Mouse (Mus musculus) Muller cell, postnatal 12 days (primary cell): Measurements from ENCODE around the gene Zscan25.
"Not testable (repeated sequence)": the region's sequence is repeated elsewhere in the genome, so short reads cannot be mapped to it uniquely, and the experiment has no call there.

ENCODE experiments used
- DNase-seq: peaks from one replicate; pipeline ENCODE4 v3.0.0-alpha.2; 2015; ENCODE audit errors: inconsistent ontology term

The Zscan25 gene

GRCm38 (mm10) chr5:145280371-145281143 lies at the start of gene Zscan25:
Gene Zscan25, plus strand, starts transcription at chr5:145280500.
- DNase-seq, result peak; percentile 95

GRCm38 (mm10) chr5:145230641-145231040 lies 49.7 kb upstream of the Zscan25 start:
- no peak for DNase-seq

- peak; percentile 99 for DNase-seq
Measured at GRCm38 (mm10) chr5:145231367-145231871, 48.9 kb upstream of the Zscan25 start, which contains the start of gene Zfp655. Gene Zfp655, plus strand, starts transcription at chr5:145231715.

GRCm38 (mm10) chr5:145231893-145232411 lies 48.3 kb upstream of the Zscan25 start:
- DNase-seq, result peak; percentile 56

GRCm38 (mm10) chr5:145234636-145235035 lies 45.7 kb upstream of the Zscan25 start:
- DNase-seq, result no peak

- no peak for DNase-seq
Measured at GRCm38 (mm10) chr5:145249520-145249919, 30.8 kb upstream of the Zscan25 start.

- not testable (repeated sequence) for DNase-seq
Measured at GRCm38 (mm10) chr5:145273568-145273967, 6.7 kb upstream of the Zscan25 start.

- no peak for DNase-seq
Measured at GRCm38 (mm10) chr5:145279948-145280347, 352 bp upstream of the Zscan25 start.

- no peak for DNase-seq
Measured at GRCm38 (mm10) chr5:145288382-145288781, 8.1 kb downstream of the Zscan25 start.

GRCm38 (mm10) chr5:145290697-145291096 lies 10.4 kb downstream of the Zscan25 start:
- no peak for DNase-seq

- DNase-seq, result no peak
Measured at GRCm38 (mm10) chr5:145292398-145292797, 12.1 kb downstream of the Zscan25 start.

GRCm38 (mm10) chr5:145300469-145300868 lies 20.2 kb downstream of the Zscan25 start:
- no peak for DNase-seq

GRCm38 (mm10) chr5:145301796-145302195 lies 21.5 kb downstream of the Zscan25 start:
- not testable (repeated sequence) for DNase-seq

GRCm38 (mm10) chr5:145302424-145302823 lies 22.1 kb downstream of the Zscan25 start:
- no peak for DNase-seq

GRCm38 (mm10) chr5:145306953-145307352 lies 26.7 kb downstream of the Zscan25 start:
- not testable (repeated sequence) for DNase-seq

- not testable (repeated sequence) for DNase-seq
Measured at GRCm38 (mm10) chr5:145307811-145308210, 27.5 kb downstream of the Zscan25 start.

GRCm38 (mm10) chr5:145313845-145314244 lies 33.5 kb downstream of the Zscan25 start:
- no peak for DNase-seq

- DNase-seq, result no peak
Measured at GRCm38 (mm10) chr5:145317141-145317540, 36.8 kb downstream of the Zscan25 start.

- not testable (repeated sequence) for DNase-seq
Measured at GRCm38 (mm10) chr5:145338756-145339155, 58.5 kb downstream of the Zscan25 start.
